Mouse (Mus musculus): ENCODE measurements around the gene Celsr3.
A peak's percentile ranks its signal among the peaks of the same experiment; 100 is the strongest.

The Celsr3 gene

GRCm38 (mm10) chr9:108806831-108807230, 19.3 kb upstream of the Celsr3 start:
- DNase-seq (ENCODE audit: low spot score) = no peak

- DNase-seq (ENCODE audit: low spot score) = no peak
Measured at GRCm38 (mm10) chr9:108807674-108808073, 18.4 kb upstream of the Celsr3 start.

- DNase-seq (ENCODE audit: low spot score) = peak; percentile 92
Measured at GRCm38 (mm10) chr9:108808163-108808665, 17.9 kb upstream of the Celsr3 start, which contains the start of gene Nckipsd. Gene Nckipsd (plus strand): TSS chr9:108808368.

GRCm38 (mm10) chr9:108809188-108809587, 16.9 kb upstream of the Celsr3 start:
- no peak for DNase-seq (ENCODE audit: low spot score)

- no peak for DNase-seq (ENCODE audit: low spot score)
Measured at GRCm38 (mm10) chr9:108809723-108810122, 16.4 kb upstream of the Celsr3 start.

GRCm38 (mm10) chr9:108810516-108810915, 15.6 kb upstream of the Celsr3 start:
- no peak for DNase-seq (ENCODE audit: low spot score)

GRCm38 (mm10) chr9:108815557-108815956, 10.6 kb upstream of the Celsr3 start:
- DNase-seq (ENCODE audit: low spot score) = no peak

GRCm38 (mm10) chr9:108819495-108819894, 6.6 kb upstream of the Celsr3 start:
- DNase-seq (ENCODE audit: low spot score) = no peak

- DNase-seq (ENCODE audit: low spot score) = no peak
Measured at GRCm38 (mm10) chr9:108820077-108820476, 6.0 kb upstream of the Celsr3 start.

- DNase-seq (ENCODE audit: low spot score) = no peak
Measured at GRCm38 (mm10) chr9:108824144-108824685, 1.9 kb upstream of the Celsr3 start.

GRCm38 (mm10) chr9:108824755-108825413, 1.2 kb upstream of the Celsr3 start:
- no peak for DNase-seq (ENCODE audit: low spot score)

- peak; percentile 57 for DNase-seq (ENCODE audit: low spot score)
Measured at GRCm38 (mm10) chr9:108826700-108827340, 700 bp downstream of the Celsr3 start.

- DNase-seq (ENCODE audit: low spot score) = no peak
Measured at GRCm38 (mm10) chr9:108827454-108827853, 1.3 kb downstream of the Celsr3 start.

GRCm38 (mm10) chr9:108827906-108828305, 1.8 kb downstream of the Celsr3 start:
- no peak for DNase-seq (ENCODE audit: low spot score)

GRCm38 (mm10) chr9:108831637-108832036, 5.5 kb downstream of the Celsr3 start:
- no peak for DNase-seq (ENCODE audit: low spot score)

GRCm38 (mm10) chr9:108832390-108833108, 6.4 kb downstream of the Celsr3 start:
- peak; percentile 57 for DNase-seq (ENCODE audit: low spot score)

GRCm38 (mm10) chr9:108842989-108843388, 16.9 kb downstream of the Celsr3 start:
- no peak for DNase-seq (ENCODE audit: low spot score)

GRCm38 (mm10) chr9:108845390-108845789, 19.3 kb downstream of the Celsr3 start:
- no peak for DNase-seq (ENCODE audit: low spot score)

- no peak for DNase-seq (ENCODE audit: low spot score)
Measured at GRCm38 (mm10) chr9:108847374-108847773, 21.3 kb downstream of the Celsr3 start.

- no peak for DNase-seq (ENCODE audit: low spot score)
Measured at GRCm38 (mm10) chr9:108848419-108848818, 22.3 kb downstream of the Celsr3 start.

- no peak for DNase-seq (ENCODE audit: low spot score)
Measured at GRCm38 (mm10) chr9:108852976-108853375, 26.9 kb downstream of the Celsr3 start, which contains the start of gene Slc26a6. Gene Slc26a6 (plus strand): TSS chr9:108853283.

- DNase-seq (ENCODE audit: low spot score) = peak; percentile 82
Measured at GRCm38 (mm10) chr9:108853635-108854240, 27.6 kb downstream of the Celsr3 start.
